Mouse (Mus musculus) hindbrain, embryonic 12.5 days (tissue): ENCODE results near the gene Parp16. TPM values are rescaled to one million over a fixed set of nuclear protein-coding genes. Genes with fewer than 3 reads are reported as not detected.

ENCODE experiments used
- polyA plus RNA-seq: library from polyadenylated mRNA; unstranded; fragments of >200 nt; fragmentation: Nextera tagmentation; extraction: Ambion mirVana; gene quantifications from 2 replicates; pipeline ENCODE4 v1.2.1, GENCODE M21; 2016

Gene Parp16
- polyA plus RNA-seq, 1 experiment from 2014 or later, result 5.8 TPM

Other genes starting within 250 kb of the Parp16 start
- 0.05 and 0.07 TPM in 2 replicates for gene Slc24a1, start 243.7 kb upstream of the Parp16 start, polyA plus RNA-seq
- 49.6 and 58.6 TPM in 2 replicates for gene Ints14, start 234.4 kb upstream of the Parp16 start, polyA plus RNA-seq
- gene Hacd3, start 173.7 kb upstream of the Parp16 start, polyA plus RNA-seq, result 152 TPM in 2 replicates
- gene Dpp8, start 162.9 kb upstream of the Parp16 start, polyA plus RNA-seq, result 56.8 and 59.2 TPM in 2 replicates
- gene Igdcc4, start 93.9 kb upstream of the Parp16 start, polyA plus RNA-seq, result 14.5 and 17.0 TPM in 2 replicates
- gene Igdcc3, start 54.2 kb upstream of the Parp16 start, polyA plus RNA-seq, result 30.9 and 34.4 TPM in 2 replicates
- 0.41 and 0.73 TPM in 2 replicates for gene Cilp, start 69.8 kb downstream of the Parp16 start, polyA plus RNA-seq
- 47.4 and 54.7 TPM in 2 replicates for gene Clpx, start 98.9 kb downstream of the Parp16 start, polyA plus RNA-seq
- 13.3 and 14.0 TPM in 2 replicates for gene Pdcd7, start 150.8 kb downstream of the Parp16 start, polyA plus RNA-seq
- gene Ubap1l, start 165.7 kb downstream of the Parp16 start, polyA plus RNA-seq, result 0.72 and 1.1 TPM in 2 replicates
- gene Kbtbd13, start 196.3 kb downstream of the Parp16 start, polyA plus RNA-seq, result 0.74 and 1.0 TPM in 2 replicates
- gene Rasl12, start 203.2 kb downstream of the Parp16 start, polyA plus RNA-seq, result 7.8 and 8.4 TPM in 2 replicates
- gene Slc51b, start 227.6 kb downstream of the Parp16 start, polyA plus RNA-seq, result not detected in 2 replicates
- 22.8 and 28.4 TPM in 2 replicates for gene Mtfmt, start 240.4 kb downstream of the Parp16 start, polyA plus RNA-seq